Mouse (Mus musculus): ENCODE measurements around the gene Fbxo44. TPM values are rescaled to one million over a fixed set of nuclear protein-coding genes. Genes with fewer than 3 reads are reported as not detected.

Gene Fbxo44
- polyA plus RNA-seq, 1 experiment: not detected

DNA sequence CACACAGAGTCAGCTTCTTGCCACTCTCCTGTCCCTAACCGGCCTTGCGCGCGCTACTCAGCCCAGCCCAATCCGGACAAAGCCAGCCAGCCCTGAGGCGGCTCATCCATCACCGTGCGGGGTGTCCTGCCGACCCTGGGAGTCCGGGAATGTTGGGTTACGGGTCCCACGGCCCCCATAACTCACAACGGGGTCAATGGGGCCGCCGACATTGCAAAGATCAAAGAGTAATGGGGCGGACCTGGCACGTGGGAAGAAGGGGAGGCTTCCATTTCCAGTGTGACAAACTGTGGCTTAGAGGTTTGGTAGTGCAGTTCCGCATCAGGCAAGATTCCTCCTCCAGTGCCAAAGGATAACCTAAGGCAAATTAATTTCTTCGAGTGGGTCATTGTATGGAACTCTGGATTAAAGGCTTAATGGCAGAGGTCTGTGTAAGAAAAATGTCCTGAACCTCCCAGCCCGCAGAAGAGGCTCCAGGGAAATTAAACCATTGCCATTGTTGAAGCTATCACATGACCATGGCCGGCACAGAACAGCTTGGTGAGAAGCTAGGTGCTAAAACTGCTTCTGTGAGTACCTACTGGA is 28.7 kb downstream of the Fbxo44 start:
- 4% methylated on average over 21 of the region's 21 CpGs for WGBS
- H3K27ac ChIP-seq (ENCODE audit: control insufficient read depth, insufficient read depth, low read depth, low read length, poor library complexity): no peak overlapping the region
- TF ChIP-seq POLR2A (IDR thresholded peaks at IDR 0.05; ENCODE audit: borderline replicate concordance, control insufficient read depth, low read depth, low read length) (no peak), CTCF (IDR thresholded peaks at IDR 0.05; ENCODE audit: control insufficient read depth, insufficient read depth, low read length) (no peak)
- no peak overlapping the region for H3K4me3 ChIP-seq (replicated peaks; ENCODE audit: control insufficient read depth, low read depth, low read length)
- H3K4me1 ChIP-seq (ENCODE audit: control insufficient read depth, insufficient read depth, low read length): no peaks in the 10 kb centered on the region; the same call in 1 of the 2 replicates

DNA sequence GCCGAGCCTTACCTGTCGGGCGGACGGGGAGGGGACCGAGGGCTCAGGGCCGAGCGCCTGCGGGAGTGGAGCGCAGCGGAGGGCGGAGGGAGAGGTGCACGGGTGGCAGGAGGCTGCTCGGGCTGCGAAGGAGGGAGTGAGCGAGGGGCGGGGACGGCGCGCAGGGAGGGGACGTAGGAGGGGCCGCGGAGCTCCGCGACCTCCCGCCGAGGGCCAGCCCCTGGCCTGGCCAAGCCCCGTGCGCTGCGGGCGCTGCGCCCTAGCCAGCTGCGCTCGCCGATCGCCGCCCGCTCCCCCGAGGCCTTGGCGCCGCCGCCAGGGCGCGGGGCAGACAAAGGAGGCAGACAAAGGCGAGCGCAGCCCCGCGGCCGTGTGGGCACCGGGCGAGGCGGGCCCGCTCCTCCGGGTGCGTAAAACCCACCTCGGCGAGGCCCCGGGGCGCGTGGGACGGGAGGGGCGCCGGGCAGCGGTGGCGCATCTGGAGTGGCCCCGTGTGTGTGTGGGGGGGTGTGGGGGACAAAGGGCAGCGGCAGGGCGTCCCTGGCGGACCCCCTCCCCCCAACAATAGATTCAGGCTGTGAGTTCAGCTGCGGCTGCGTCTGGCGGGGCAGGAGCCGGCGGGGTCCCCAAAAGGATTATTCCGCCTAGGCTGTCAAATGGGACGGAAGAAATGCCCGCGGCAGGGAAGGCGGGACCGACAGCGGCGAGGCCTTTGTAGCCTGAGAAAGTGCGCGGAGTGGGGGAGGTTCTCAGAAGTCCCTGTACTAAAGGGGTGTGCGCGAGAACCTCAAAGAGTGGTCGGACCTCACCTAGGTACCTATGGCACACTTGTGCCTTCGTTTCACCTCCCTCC is 29.5 kb downstream of the Fbxo44 start, which contains the start of gene Draxin:
TSS of gene Draxin (minus strand) at position 138 of the 853 bp plus-strand sequence.
- TF ChIP-seq CTCF (IDR thresholded peaks at IDR 0.05; ENCODE audit: control insufficient read depth, insufficient read depth, low read length) (no peak), POLR2A (IDR thresholded peaks at IDR 0.05; ENCODE audit: borderline replicate concordance, control insufficient read depth, low read depth, low read length) (no peak)
- Histone ChIP-seq H3K4me1 (ENCODE audit: control insufficient read depth, insufficient read depth, low read length) (no peaks in the 10 kb centered on the region; the same call in 1 of the 2 replicates), H3K27ac (ENCODE audit: control insufficient read depth, insufficient read depth, low read depth, low read length, poor library complexity) (peak within 1 kb of the TSS; percentile 10; the same call in 1 of the 2 replicates), H3K4me3 (replicated peaks; ENCODE audit: control insufficient read depth, low read depth, low read length) (no peak within 1 kb of the TSS)
- whole genome bisulfite sequencing: 2% methylated on average over 82 of the region's 87 CpGs

DNA sequence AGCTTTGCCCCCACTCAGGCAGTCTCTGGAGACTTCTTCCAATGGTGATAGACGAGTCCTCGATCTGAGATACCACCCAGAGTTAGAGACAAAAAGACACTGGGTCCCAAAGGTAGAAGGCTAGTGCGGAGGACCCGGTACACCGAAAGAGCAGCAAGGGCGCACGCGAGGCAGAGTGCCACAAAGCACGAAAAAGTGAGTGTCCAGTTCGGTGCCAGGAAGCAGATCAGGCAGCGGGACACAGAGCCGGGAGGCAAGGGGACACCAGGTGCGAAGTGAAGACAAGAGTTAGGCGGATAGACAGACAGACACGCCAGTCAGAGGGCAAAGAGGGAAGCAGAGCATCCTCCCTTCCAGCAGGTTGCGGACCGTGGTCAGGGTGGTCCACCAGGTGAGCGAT is 30.1 kb downstream of the Fbxo44 start, which contains the start of gene Mad2l2:
TSS of gene Mad2l2 (plus strand) at position 252 of the 400 bp plus-strand sequence.
- no peak within 1 kb of the TSS for H3K4me3 ChIP-seq (replicated peaks; ENCODE audit: control insufficient read depth, low read depth, low read length)
- TF ChIP-seq POLR2A (IDR thresholded peaks at IDR 0.05; ENCODE audit: borderline replicate concordance, control insufficient read depth, low read depth, low read length) (no peak), CTCF (IDR thresholded peaks at IDR 0.05; ENCODE audit: control insufficient read depth, insufficient read depth, low read length) (no peak)
- no peaks in the 10 kb centered on the region; the same call in 1 of the 2 replicates for H3K4me1 ChIP-seq (ENCODE audit: control insufficient read depth, insufficient read depth, low read length)
- 8% methylated on average over 18 of the region's 18 CpGs for WGBS
- H3K27ac ChIP-seq (ENCODE audit: control insufficient read depth, insufficient read depth, low read depth, low read length, poor library complexity): peak within 1 kb of the TSS; percentile 10; the same call in 1 of the 2 replicates

DNA sequence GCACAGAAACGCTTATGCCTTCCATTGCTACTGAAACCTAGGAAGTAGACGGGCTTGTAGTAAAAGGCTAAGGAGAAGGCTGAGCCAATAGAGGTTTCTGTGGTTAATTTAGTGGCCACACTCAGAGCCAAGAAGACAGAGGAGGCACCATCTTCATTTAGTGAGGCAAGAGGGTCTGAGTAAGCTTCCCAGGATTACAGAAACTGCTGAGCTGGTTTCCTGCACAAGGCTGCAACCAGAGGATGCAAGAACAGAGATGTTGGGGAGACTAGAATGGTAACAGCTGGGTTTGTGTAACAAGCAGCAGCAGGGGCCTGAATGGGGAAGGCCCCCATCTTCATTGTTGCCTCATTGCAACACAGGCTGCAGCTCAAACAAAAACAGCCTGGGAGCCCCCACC is 31.6 kb downstream of the Fbxo44 start:
- WGBS: 7% methylated on average over 2 of the region's 2 CpGs
- H3K4me1 ChIP-seq (ENCODE audit: control insufficient read depth, insufficient read depth, low read length): no peaks in the 10 kb centered on the region; the same call in 1 of the 2 replicates
- H3K4me3 ChIP-seq (replicated peaks; ENCODE audit: control insufficient read depth, low read depth, low read length): no peak overlapping the region
- no peak overlapping the region for H3K27ac ChIP-seq (ENCODE audit: control insufficient read depth, insufficient read depth, low read depth, low read length, poor library complexity)
- TF ChIP-seq CTCF (IDR thresholded peaks at IDR 0.05; ENCODE audit: control insufficient read depth, insufficient read depth, low read length): no peak
- TF ChIP-seq POLR2A (IDR thresholded peaks at IDR 0.05; ENCODE audit: borderline replicate concordance, control insufficient read depth, low read depth, low read length): no peak

DNA sequence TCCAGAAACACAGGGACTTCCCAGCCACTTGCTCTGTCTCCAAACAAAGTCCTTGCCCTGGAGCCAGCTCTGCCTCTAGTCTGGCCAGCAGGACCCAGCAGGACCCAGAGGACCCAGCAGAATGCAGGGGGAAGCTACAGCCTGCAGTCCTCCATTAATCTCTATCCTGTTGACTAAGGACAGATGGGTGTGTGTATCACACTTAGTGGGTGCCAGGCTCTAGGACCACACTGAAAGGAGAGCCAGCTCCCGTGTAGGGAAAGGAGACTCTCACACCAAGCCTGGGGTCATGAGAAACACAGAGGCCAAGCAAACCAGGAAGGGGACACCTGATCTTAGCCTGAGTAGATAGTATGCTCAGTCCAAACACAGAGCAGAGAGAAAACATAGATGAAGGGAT is 32.0 kb downstream of the Fbxo44 start:
- WGBS: 47% methylated on average over 1 of the region's 1 CpGs
- TF ChIP-seq CTCF (IDR thresholded peaks at IDR 0.05; ENCODE audit: control insufficient read depth, insufficient read depth, low read length) (no peak), POLR2A (IDR thresholded peaks at IDR 0.05; ENCODE audit: borderline replicate concordance, control insufficient read depth, low read depth, low read length) (no peak)

DNA sequence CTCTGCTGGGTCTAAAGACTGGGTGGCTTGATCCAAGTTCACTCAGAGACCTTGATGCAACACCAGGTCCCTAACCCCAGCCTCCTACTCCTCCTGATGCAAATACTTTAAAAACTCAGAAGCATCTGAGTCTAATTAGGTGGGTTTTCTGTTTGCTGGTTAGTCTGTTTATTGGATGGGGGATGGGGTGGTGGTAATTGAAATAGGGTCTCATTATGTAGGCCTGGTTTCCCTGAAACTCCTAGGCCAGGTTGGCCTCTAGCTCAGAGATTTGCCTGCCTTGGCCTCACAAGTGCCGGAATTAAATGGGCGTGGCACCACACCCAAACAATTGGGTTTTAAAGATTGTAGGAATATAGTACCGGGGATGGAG is 37.6 kb downstream of the Fbxo44 start:
- Histone ChIP-seq H3K4me3 (replicated peaks; ENCODE audit: control insufficient read depth, low read depth, low read length) (no peak overlapping the region), H3K27ac (ENCODE audit: control insufficient read depth, insufficient read depth, low read depth, low read length, poor library complexity) (no peak overlapping the region), H3K4me1 (ENCODE audit: control insufficient read depth, insufficient read depth, low read length) (no peaks in the 10 kb centered on the region)
- TF ChIP-seq CTCF (IDR thresholded peaks at IDR 0.05; ENCODE audit: control insufficient read depth, insufficient read depth, low read length) (no peak), POLR2A (IDR thresholded peaks at IDR 0.05; ENCODE audit: borderline replicate concordance, control insufficient read depth, low read depth, low read length) (no peak)
- 87% methylated on average over 3 of the region's 3 CpGs for WGBS

More for the DNA sequence above, 32.0 kb downstream of the Fbxo44 start:
- Histone ChIP-seq H3K4me1 (ENCODE audit: control insufficient read depth, insufficient read depth, low read length) (no peaks in the 10 kb centered on the region; the same call in 1 of the 2 replicates), H3K27ac (ENCODE audit: control insufficient read depth, insufficient read depth, low read depth, low read length, poor library complexity) (no peak overlapping the region), H3K4me3 (replicated peaks; ENCODE audit: control insufficient read depth, low read depth, low read length) (no peak overlapping the region)

DNA sequence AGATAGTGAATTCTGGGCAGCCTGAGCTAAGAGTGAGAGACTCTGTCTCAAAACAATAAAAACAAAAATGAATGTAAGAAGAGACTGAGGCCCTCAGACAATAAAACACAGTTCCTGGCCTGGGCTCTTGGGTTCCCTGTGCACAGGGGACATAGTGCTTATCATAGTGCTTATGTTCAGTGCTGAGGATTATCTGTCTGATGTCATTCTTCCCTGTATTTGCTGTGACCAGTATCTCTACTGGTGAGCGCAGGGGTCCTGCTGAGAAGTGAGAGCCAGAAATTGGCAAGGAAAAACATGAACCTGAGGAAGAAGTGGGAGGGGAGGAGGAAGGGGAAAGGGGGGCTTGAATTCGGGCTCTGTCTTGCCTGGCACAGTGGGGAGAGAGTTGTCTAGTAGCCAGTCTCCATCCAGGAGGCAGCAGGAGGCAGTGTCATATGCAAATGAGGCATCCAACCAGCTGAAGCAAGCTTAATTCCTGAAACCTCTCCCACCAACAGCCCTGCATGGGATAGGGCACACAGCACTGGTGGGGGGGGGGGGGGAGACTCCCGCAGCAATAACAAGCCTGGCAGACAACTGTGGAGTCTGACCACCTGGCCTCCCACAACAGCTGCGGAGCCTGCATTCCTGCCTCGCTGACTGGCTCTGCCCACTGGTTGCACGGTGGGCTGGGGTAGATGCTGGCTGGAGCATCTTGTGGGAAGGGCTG is 38.1 kb downstream of the Fbxo44 start:
- Histone ChIP-seq H3K4me3 (replicated peaks; ENCODE audit: control insufficient read depth, low read depth, low read length) (no peak overlapping the region), H3K27ac (ENCODE audit: control insufficient read depth, insufficient read depth, low read depth, low read length, poor library complexity) (no peak overlapping the region), H3K4me1 (ENCODE audit: control insufficient read depth, insufficient read depth, low read length) (no peaks in the 10 kb centered on the region)
- 55% methylated on average over 6 of the region's 6 CpGs for WGBS
- TF ChIP-seq CTCF (IDR thresholded peaks at IDR 0.05; ENCODE audit: control insufficient read depth, insufficient read depth, low read length): no peak
- no peak for TF ChIP-seq POLR2A (IDR thresholded peaks at IDR 0.05; ENCODE audit: borderline replicate concordance, control insufficient read depth, low read depth, low read length)

DNA sequence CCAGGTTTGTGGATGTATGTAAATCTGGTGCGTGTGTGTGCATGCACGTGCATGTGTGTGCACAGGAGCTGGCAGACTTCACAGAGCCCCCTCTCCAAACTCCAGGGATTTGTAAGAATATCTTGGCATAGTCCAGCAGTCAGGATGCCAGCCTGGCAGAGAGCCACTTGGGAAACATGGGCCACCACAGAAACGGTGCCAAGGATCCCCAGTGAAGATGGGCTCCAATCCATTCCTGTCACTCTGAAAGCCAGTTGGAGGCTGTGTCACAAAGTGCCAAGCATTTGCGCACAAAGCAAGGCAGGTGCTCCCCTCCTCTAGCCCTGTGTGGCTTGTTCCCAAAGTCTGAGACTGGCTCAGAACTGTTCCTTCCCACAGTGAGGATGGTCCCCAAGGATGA is 38.9 kb downstream of the Fbxo44 start:
- Histone ChIP-seq H3K4me1 (ENCODE audit: control insufficient read depth, insufficient read depth, low read length) (no peaks in the 10 kb centered on the region), H3K27ac (ENCODE audit: control insufficient read depth, insufficient read depth, low read depth, low read length, poor library complexity) (no peak overlapping the region), H3K4me3 (replicated peaks; ENCODE audit: control insufficient read depth, low read depth, low read length) (no peak overlapping the region)
- WGBS: 78% methylated on average over 4 of the region's 4 CpGs
- TF ChIP-seq CTCF (IDR thresholded peaks at IDR 0.05; ENCODE audit: control insufficient read depth, insufficient read depth, low read length) (no peak), POLR2A (IDR thresholded peaks at IDR 0.05; ENCODE audit: borderline replicate concordance, control insufficient read depth, low read depth, low read length) (no peak)

All from bone marrow, adult 2 months (tissue).